Mouse (Mus musculus) limb, embryonic 10.5 days (tissue): ENCODE results near the gene Ccl6. TPM values are rescaled to one million over a fixed set of nuclear protein-coding genes. Genes with fewer than 3 reads are reported as not detected.

Experiments used
- DNase-seq: peaks from one replicate; pipeline ENCODE4 v3.0.0-alpha.2; 2017; ENCODE audit warnings: low spot score
- H3K27ac ChIP-seq: fragments of 300-500 bp; sonication (generic); 2 replicates; pipeline ENCODE4 v1.5.1; 2016; ENCODE audit warnings: mild to moderate bottlenecking
- H3K27me3 ChIP-seq: fragments of 300-500 bp; sonication (generic); 2 replicates; pipeline ENCODE4 v1.6.1; 2016; ENCODE audit warnings: low read depth, mild to moderate bottlenecking; ENCODE audit not compliant: poor library complexity, severe bottlenecking
- H3K36me3 ChIP-seq: fragments of 300-500 bp; sonication (generic); 2 replicates; pipeline ENCODE4 v1.6.1; 2016; ENCODE audit warnings: mild to moderate bottlenecking, moderate library complexity
- H3K4me1 ChIP-seq: fragments of 300-500 bp; sonication (generic); 2 replicates; pipeline ENCODE4 v1.6.1; 2016
- H3K4me3 ChIP-seq: fragments of 300-500 bp; sonication (generic); 2 replicates; pipeline ENCODE4 v1.5.1; 2016; ENCODE audit warnings: mild to moderate bottlenecking, moderate library complexity
- H3K9me3 ChIP-seq: fragments of 300-500 bp; sonication (generic); replicated peaks from 2 replicates; pipeline ENCODE4 v1.6.1; 2016; ENCODE audit warnings: mild to moderate bottlenecking
- WGBS: fragments of 180-500 bp; shearing (Covaris S2); methylation state at CpG from one replicate; pipeline ENCODE4 v1.1.7; 2016; 5-methylcytosine and 5-hydroxymethylcytosine counted together
- polyA plus RNA-seq: library from polyadenylated mRNA; unstranded; fragments of >200 nt; fragmentation: Nextera tagmentation; extraction: Ambion mirVana; gene quantifications from 2 replicates; pipeline ENCODE4 v1.2.1, GENCODE M21; 2016

Ccl6 gene
- polyA plus RNA-seq, 1 experiment from 2014 or later = 1.6 TPM

GRCm38 (mm10) chr11:83538705-83539314, 54.1 kb downstream of the Ccl6 start:
- Histone ChIP-seq H3K36me3 (no peaks in the 10 kb centered on the region), H3K9me3 (no peaks in the 10 kb centered on the region), H3K4me1 (peaks cover 12% of the 10 kb centered on the region), H3K4me3 (no peak overlapping the region), H3K27me3 (no peaks in the 10 kb centered on the region), H3K27ac (no peak overlapping the region)
- no peak for DNase-seq
- WGBS = 78% methylated on average over 3 of the region's 3 CpGs

Other genes with a start within 250 kb of the Ccl6 start
- 1.5 and 1.6 TPM in 2 replicates for gene Rasl10b, start 183.9 kb downstream of the Ccl6 start, polyA plus RNA-seq
- not detected in 2 replicates for gene Gas2l2, start 163.6 kb downstream of the Ccl6 start, polyA plus RNA-seq
- 0.31 TPM in 1 of 2 replicates, not detected in the other for gene 1700020L24Rik, start 155.4 kb downstream of the Ccl6 start, polyA plus RNA-seq
- 0.75 and 2.3 TPM in 2 replicates for gene Mmp28, start 130.0 kb downstream of the Ccl6 start, polyA plus RNA-seq
- gene Taf15, start 120.0 kb downstream of the Ccl6 start, polyA plus RNA-seq = 11.3 and 11.9 TPM in 2 replicates
- gene Heatr9, start 70.9 kb downstream of the Ccl6 start, polyA plus RNA-seq = not detected in 2 replicates
- gene Ccl5, start 62.6 kb downstream of the Ccl6 start, polyA plus RNA-seq = not detected in 2 replicates
- 0.78 and 1.2 TPM in 2 replicates for gene Ccl9, start 14.5 kb downstream of the Ccl6 start, polyA plus RNA-seq
- gene Rpl9-ps1, start 52.5 kb upstream of the Ccl6 start, polyA plus RNA-seq = not detected in 2 replicates
- gene Ccl3, start 56.3 kb upstream of the Ccl6 start, polyA plus RNA-seq = 0.20 and 0.26 TPM in 2 replicates
- gene Ccl4, start 69.5 kb upstream of the Ccl6 start, polyA plus RNA-seq = 0.23 TPM in 1 of 2 replicates, not detected in the other
- 0.30 TPM in 1 of 2 replicates, not detected in the other for gene Wfdc17, start 110.9 kb upstream of the Ccl6 start, polyA plus RNA-seq
- gene Wfdc18, start 115.9 kb upstream of the Ccl6 start, polyA plus RNA-seq = not detected in 2 replicates
- gene Wfdc21, start 153.9 kb upstream of the Ccl6 start, polyA plus RNA-seq = not detected in 2 replicates
- gene Heatr6, start 160.6 kb upstream of the Ccl6 start, polyA plus RNA-seq = 22.8 and 30.4 TPM in 2 replicates